Mouse (Mus musculus): ENCODE measurements around the gene Nr1i3. TPM values are rescaled to one million over a fixed set of nuclear protein-coding genes. Genes with fewer than 3 reads are reported as not detected.
A peak's percentile ranks its signal among the peaks of the same experiment; 100 is the strongest.

Nr1i3 gene
- total and polyA plus RNA-seq, 3 experiments: 0.24 to 1.7 TPM; not detected in 1

DNA sequence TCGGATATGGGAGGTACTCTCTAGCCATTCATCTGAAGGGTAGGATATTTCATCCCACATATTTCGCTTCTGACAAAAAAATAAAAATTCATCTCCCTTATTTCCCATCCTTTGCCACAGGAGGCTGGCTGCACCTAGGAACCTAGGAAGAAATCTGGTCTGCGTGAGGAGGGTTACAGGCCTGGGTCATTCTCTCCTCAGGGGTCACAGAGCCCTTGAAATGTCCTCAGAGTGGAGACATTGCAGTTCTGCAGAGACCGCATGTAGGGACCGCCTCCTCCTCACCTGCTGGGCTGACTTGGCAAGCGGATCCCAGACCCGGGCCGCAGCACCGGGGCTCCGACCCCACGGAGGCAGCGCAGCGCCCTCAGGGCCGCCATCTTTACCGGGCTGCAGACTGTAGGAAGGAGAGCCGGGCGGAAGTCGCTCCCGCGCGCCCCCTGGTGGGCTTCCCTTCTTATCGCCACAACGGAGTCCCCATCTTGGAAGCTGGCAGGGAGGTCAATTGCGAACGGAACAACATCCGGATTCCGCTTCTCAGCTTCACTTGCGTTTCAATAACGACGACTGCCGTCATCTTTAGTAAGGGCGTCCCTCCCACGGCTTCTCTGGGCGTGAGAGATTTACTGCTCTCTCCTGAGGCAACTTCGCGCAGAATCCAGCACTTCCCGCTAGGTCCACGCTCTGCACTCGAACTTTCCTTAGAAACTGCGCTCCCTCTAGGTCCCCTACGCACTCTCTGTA is 33.1 kb downstream of the Nr1i3 start (continued):
- peak; percentile 66 for TF ChIP-seq NRF1 (IDR thresholded peaks at IDR 0.05; ENCODE audit: insufficient read depth, low read depth, low read length, poor library complexity, severe bottlenecking)
- TF ChIP-seq ZMIZ1 (IDR thresholded peaks at IDR 0.05; ENCODE audit: low read depth, low read length): peak; percentile 81
- peak; percentile 96; the same call in 1 of the 2 replicates for TF ChIP-seq MAZ (IDR thresholded peaks at IDR 0.05; ENCODE audit: low read depth, low read length)
- no peak for TF ChIP-seq USF1 (IDR thresholded peaks at IDR 0.05; ENCODE audit: low read depth, low read length)
- no peak for TF ChIP-seq ZC3H11A (IDR thresholded peaks at IDR 0.05; ENCODE audit: low read depth, low read length)
- TF ChIP-seq TBP (IDR thresholded peaks at IDR 0.05; ENCODE audit: low read depth, low read length): peak; percentile 82
- peak; percentile 43; the same call in 1 of the 2 replicates for TF ChIP-seq ETS1 (IDR thresholded peaks at IDR 0.05; ENCODE audit: low read depth, low read length)
- peak; percentile 83 for TF ChIP-seq NELFE (IDR thresholded peaks at IDR 0.05; ENCODE audit: low read depth, low read length)
- no peak for TF ChIP-seq MAFK (IDR thresholded peaks at IDR 0.05; ENCODE audit: borderline replicate concordance, low read depth, low read length)
- TF ChIP-seq BHLHE40 (IDR thresholded peaks at IDR 0.05; ENCODE audit: borderline replicate concordance, low read depth, low read length): no peak
- TF ChIP-seq MYB (IDR thresholded peaks at IDR 0.05; ENCODE audit: low read depth, low read length): no peak
- TF ChIP-seq SIN3A (IDR thresholded peaks at IDR 0.05; ENCODE audit: low read length): peak; percentile 91
- no peak for TF ChIP-seq CHD2 (IDR thresholded peaks at IDR 0.05; ENCODE audit: low read length)
- no peak for TF ChIP-seq TAL1 (IDR thresholded peaks at IDR 0.05; ENCODE audit: low read length)
- no peak for TF ChIP-seq UBTF (IDR thresholded peaks at IDR 0.05; ENCODE audit: borderline replicate concordance, insufficient read depth, low read depth, low read length)
- peak; percentile 97 for TF ChIP-seq KAT2A (conservative IDR thresholded peaks at IDR 0.05; ENCODE audit: low read depth, low read length)
- peak; percentile 62; the same call in 1 of the 2 replicates for TF ChIP-seq MXI1 (IDR thresholded peaks at IDR 0.05; ENCODE audit: low read depth, low read length)
- TF ChIP-seq POLR2AphosphoS2 (IDR thresholded peaks at IDR 0.05; ENCODE audit: low read length): no peak
- TF ChIP-seq ZNF384 (IDR thresholded peaks at IDR 0.05; ENCODE audit: low read depth, low read length): no peak

DNA sequence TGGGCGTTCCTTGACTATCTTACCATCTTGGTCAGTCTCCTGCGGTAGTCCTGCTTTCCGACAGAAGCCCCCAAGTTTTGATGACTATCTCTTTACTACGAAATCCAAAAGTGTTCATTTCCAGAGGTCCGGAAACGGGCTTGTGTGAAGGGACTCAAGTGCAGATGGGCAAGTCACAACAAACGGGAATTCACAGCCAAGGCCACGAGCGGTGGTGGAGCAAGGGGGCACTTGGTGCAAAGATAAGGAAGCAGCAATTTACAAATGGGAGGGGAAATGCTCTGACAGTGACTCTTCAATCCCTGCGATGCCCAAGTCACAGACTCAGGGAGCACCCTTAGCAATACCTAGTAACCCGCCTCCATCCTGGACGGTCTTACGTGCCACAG is 33.7 kb downstream of the Nr1i3 start:
- no peaks in the 10 kb centered on the region for H3K9me3 ChIP-seq (replicated peaks; ENCODE audit: insufficient read depth, low read length)
- H3K4me1 ChIP-seq (ENCODE audit: control insufficient read depth in 1 of 2, insufficient read depth in 2 of 2, low read length in 2 of 2): peaks cover 2 to 21% of the 10 kb centered on the region in 2 experiments; a peak in 3 of 4 replicates
- peaks cover 0 to 12% of the 10 kb centered on the region in 2 experiments; a peak in 2 of 4 replicates for H3K36me3 ChIP-seq (ENCODE audit: control insufficient read depth in 1 of 2, insufficient read depth in 2 of 2, low read length in 2 of 2)
- no peaks in the 10 kb centered on the region; a peak in 1 of 4 replicates for H3K27me3 ChIP-seq (ENCODE audit: control insufficient read depth in 1 of 2, insufficient read depth in 2 of 2, low read length in 2 of 2)
- DNase-seq (ENCODE audit: low read depth, low spot score): no peak
- H3K4me3 ChIP-seq (ENCODE audit: control insufficient read depth in 1 of 2, insufficient read depth in 1 of 2, low read depth in 2 of 2, low read length in 2 of 2): peak overlapping the region; percentile 69 to 71
- 0 out of 2 replicates have a peak, but pooled peaks have one; percentile 37 for TF ChIP-seq GATA1 (IDR thresholded peaks at IDR 0.05; ENCODE audit: low read depth, low read length)
- TF ChIP-seq SMC3 (IDR thresholded peaks at IDR 0.05; ENCODE audit: low read depth, low read length): no peak
- TF ChIP-seq CHD1 (IDR thresholded peaks at IDR 0.05; ENCODE audit: low read depth, low read length): peak; percentile 15; the same call in 1 of the 2 replicates
- peaks cover 11% of the 10 kb centered on the region for H3K79me2 ChIP-seq (ENCODE audit: control insufficient read depth, insufficient read depth, low read length, poor library complexity)
- H3K27ac ChIP-seq (ENCODE audit: control insufficient read depth, low read depth, low read length): peak overlapping the region; percentile 78
- peak overlapping the region; percentile 72 for H3K9ac ChIP-seq (ENCODE audit: control insufficient read depth, low read depth, low read length, poor library complexity, severe bottlenecking)

Data from MEL (cell line).